Mouse (Mus musculus): ENCODE data around the gene Pde5a. TPM values are rescaled to one million over a fixed set of nuclear protein-coding genes. Genes with fewer than 3 reads are reported as not detected.

The Pde5a gene
- polyA plus RNA-seq, 1 experiment from 2014 or later: 1.5 TPM

DNA sequence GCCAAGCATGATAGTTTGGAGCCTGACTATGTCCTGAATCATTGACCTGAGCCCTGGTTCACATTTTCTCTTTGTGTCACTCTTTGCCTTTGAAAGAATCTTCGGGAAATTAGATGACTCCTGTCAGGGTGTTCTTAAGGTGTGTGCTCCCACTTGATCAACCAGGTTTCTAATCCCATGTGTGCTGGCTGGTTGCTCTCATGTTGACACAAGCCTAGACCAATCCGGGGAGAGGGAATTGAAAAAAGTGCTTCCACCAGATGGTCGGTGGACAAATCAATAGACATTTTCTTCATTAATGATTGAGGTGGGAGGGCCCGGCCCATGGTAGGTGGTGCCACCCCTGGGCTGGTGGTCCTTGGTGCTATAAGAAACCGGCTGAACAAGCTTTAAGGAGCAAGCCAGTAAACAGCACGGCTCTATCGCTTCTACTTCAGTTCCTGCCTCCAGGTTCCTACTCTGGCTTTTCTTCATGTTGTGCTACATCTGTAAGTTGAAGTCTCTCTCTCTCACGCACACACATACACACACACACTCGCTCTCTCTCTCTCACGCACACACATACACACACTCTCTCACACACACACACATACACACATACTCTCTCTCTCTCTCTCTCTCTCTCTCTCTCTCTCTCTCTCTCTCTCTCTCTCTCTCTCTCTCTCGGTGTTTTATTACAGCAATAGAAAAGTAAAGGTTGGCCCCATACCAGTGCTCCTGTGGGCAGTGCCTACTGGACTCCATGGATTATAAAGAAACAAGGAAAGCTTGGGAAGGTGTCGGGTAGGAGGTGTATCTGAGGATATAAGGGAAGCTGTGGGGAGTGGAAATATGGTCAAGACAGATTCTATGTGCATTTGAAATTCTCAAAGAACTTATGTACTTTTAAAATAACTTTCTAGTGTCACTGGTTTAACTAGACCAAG, 132.1 kb downstream of the Pde5a start:
- no peaks in the 10 kb centered on the region for H3K4me1 ChIP-seq (replicated peaks)
- no peak overlapping the region for H3K4me2 ChIP-seq
- WGBS (ENCODE audit: insufficient replicate concordance): 68% methylated on average over 12 of the region's 12 CpGs
- ATAC-seq (ENCODE audit: low read depth): no peak
- H3K36me3 ChIP-seq: no peaks in the 10 kb centered on the region
- H3K27ac ChIP-seq: no peak overlapping the region
- no peak overlapping the region for H3K4me3 ChIP-seq (replicated peaks)
- H3K9me3 ChIP-seq (replicated peaks): no peaks in the 10 kb centered on the region
- no peaks in the 10 kb centered on the region for H3K27me3 ChIP-seq
- no peak for DNase-seq
- no peak overlapping the region for H3K9ac ChIP-seq

DNA sequence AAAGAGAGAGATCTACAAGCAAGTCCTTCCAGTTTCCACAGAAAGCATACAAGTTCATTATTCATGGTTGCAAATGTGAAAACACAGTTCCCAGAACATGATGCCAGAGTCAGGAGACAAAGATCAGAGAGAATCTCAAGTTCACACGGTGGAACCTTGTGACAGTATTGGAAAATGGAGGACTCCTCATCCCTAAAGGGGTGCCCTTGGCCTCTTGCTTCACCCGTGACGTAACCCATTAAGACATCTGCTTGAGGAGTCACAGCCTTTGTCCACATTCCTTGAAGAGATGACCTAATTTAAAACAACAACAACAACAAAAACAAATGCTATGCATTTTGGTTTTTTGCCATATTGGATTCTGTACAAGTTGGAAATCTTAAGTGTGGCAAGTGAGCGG, 136.3 kb downstream of the Pde5a start:
- no peaks in the 10 kb centered on the region for H3K9me3 ChIP-seq (replicated peaks)
- H3K4me2 ChIP-seq: no peak overlapping the region
- no peaks in the 10 kb centered on the region for H3K4me1 ChIP-seq (replicated peaks)
- whole genome bisulfite sequencing (ENCODE audit: insufficient replicate concordance): 70% methylated on average over 4 of the region's 4 CpGs
- H3K9ac ChIP-seq: no peak overlapping the region
- no peak for ATAC-seq (ENCODE audit: low read depth)
- H3K4me3 ChIP-seq (replicated peaks): no peak overlapping the region
- no peaks in the 10 kb centered on the region for H3K36me3 ChIP-seq
- DNase-seq: no peak
- H3K27me3 ChIP-seq: no peaks in the 10 kb centered on the region
- no peak overlapping the region for H3K27ac ChIP-seq

DNA sequence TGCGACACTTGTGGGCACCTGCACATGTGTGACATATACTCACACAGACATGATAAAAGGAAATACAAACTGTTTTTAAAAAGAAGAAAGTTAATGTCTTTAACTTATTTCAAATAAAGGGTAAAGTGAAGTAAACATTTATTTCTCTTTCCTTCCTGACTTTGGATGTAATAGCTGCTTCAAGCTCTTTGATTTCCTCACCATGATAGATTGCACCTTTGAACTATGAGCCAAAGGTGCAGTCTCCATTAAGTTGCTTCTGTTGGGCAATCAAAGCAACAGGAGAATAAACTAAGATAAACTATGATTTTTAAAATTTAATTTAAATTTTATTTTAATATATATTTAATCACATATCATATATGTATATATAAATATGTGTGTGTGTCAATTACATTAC, 139.5 kb downstream of the Pde5a start:
- Histone ChIP-seq H3K9ac (no peak overlapping the region), H3K36me3 (no peaks in the 10 kb centered on the region), H3K4me3 (replicated peaks) (no peak overlapping the region), H3K9me3 (replicated peaks) (no peaks in the 10 kb centered on the region), H3K4me1 (replicated peaks) (no peaks in the 10 kb centered on the region), H3K4me2 (no peak overlapping the region), H3K27ac (no peak overlapping the region), H3K27me3 (no peaks in the 10 kb centered on the region)
- 81% methylated on average over 1 of the region's 1 CpGs for WGBS (ENCODE audit: insufficient replicate concordance)
- ATAC-seq (ENCODE audit: low read depth) (no peak), DNase-seq (no peak)

DNA sequence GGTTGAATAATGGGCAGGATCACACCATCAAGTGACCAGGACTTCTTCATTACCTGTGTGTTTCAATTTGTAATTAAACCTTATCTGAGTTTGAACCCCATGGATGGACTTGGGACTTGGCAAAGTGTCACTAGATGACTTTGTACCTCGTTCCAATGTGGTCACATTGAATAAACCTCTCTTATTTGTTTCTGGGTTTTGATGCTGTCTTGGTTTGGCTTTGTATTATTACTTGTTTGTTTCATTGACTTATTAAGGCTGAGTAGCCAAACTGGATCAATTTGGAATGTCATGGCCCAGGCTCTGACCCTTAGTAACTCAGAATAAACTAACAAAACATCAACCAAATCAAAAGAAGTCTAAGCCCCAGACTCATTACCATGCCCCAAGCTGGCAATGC, 142.8 kb downstream of the Pde5a start:
- no peak overlapping the region for H3K4me2 ChIP-seq
- H3K9me3 ChIP-seq (replicated peaks): no peaks in the 10 kb centered on the region
- H3K4me1 ChIP-seq (replicated peaks): no peaks in the 10 kb centered on the region
- H3K27me3 ChIP-seq: no peaks in the 10 kb centered on the region
- H3K9ac ChIP-seq: no peak overlapping the region
- H3K36me3 ChIP-seq: no peaks in the 10 kb centered on the region
- 40% methylated on average over 1 of the region's 1 CpGs for WGBS (ENCODE audit: insufficient replicate concordance)
- no peak overlapping the region for H3K4me3 ChIP-seq (replicated peaks)
- ATAC-seq (ENCODE audit: low read depth): no peak
- no peak overlapping the region for H3K27ac ChIP-seq
- no peak for DNase-seq

DNA sequence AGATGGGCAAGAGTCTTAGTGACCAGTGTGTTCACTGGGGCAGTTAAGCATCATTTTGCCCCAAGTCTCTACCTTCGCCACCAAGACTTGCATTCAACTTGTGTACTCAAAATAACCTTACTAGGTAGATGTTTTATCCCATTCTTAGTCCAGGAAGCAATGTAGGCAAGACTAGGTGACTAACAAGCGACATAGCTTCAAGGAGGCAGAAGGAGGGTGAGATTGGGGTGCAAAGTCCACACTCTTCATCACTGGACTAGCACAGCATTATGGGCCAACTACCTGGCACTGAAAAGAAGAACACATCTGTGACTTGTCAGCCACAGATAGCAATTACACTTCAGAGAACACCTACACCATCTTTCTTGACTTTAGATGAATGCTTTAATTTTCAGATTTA, 148.1 kb downstream of the Pde5a start:
- no peak overlapping the region for H3K4me2 ChIP-seq
- ATAC-seq (ENCODE audit: low read depth) (no peak), DNase-seq (no peak)
- H3K4me3 ChIP-seq (replicated peaks): no peak overlapping the region
- no peak overlapping the region for H3K27ac ChIP-seq
- H3K27me3 ChIP-seq: no peaks in the 10 kb centered on the region
- H3K9ac ChIP-seq: no peak overlapping the region
- H3K4me1 ChIP-seq (replicated peaks): no peaks in the 10 kb centered on the region
- 68% methylated on average over 2 of the region's 2 CpGs for WGBS (ENCODE audit: insufficient replicate concordance)
- no peaks in the 10 kb centered on the region for H3K9me3 ChIP-seq (replicated peaks)
- H3K36me3 ChIP-seq: no peaks in the 10 kb centered on the region

DNA sequence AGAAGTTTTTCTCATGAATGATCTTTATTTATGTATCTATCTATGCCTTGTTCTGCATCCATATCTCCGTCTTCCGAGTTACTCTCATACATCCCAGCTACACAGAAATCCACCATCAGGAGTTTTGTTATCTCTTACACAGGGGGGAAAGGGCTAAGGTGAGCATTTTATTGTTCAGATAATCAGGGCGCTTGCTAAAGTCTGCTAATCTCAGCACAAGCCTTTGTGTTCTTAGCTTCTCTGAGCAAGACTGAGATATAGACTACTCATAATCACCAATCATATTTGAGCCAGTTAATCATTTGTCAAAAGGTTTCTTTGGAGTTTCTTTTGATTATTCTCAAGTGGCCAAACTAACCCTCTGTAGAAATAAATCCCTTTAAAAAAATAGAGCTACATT, 148.8 kb downstream of the Pde5a start:
- H3K36me3 ChIP-seq: no peaks in the 10 kb centered on the region
- no peak overlapping the region for H3K9ac ChIP-seq
- H3K9me3 ChIP-seq (replicated peaks): no peaks in the 10 kb centered on the region
- DNase-seq: no peak
- no peaks in the 10 kb centered on the region for H3K27me3 ChIP-seq
- H3K4me1 ChIP-seq (replicated peaks): no peaks in the 10 kb centered on the region
- no peak for ATAC-seq (ENCODE audit: low read depth)
- 68% methylated on average over 3 of the region's 3 CpGs for WGBS (ENCODE audit: insufficient replicate concordance)
- H3K4me2 ChIP-seq: no peak overlapping the region
- H3K4me3 ChIP-seq (replicated peaks): no peak overlapping the region
- H3K27ac ChIP-seq: no peak overlapping the region

DNA sequence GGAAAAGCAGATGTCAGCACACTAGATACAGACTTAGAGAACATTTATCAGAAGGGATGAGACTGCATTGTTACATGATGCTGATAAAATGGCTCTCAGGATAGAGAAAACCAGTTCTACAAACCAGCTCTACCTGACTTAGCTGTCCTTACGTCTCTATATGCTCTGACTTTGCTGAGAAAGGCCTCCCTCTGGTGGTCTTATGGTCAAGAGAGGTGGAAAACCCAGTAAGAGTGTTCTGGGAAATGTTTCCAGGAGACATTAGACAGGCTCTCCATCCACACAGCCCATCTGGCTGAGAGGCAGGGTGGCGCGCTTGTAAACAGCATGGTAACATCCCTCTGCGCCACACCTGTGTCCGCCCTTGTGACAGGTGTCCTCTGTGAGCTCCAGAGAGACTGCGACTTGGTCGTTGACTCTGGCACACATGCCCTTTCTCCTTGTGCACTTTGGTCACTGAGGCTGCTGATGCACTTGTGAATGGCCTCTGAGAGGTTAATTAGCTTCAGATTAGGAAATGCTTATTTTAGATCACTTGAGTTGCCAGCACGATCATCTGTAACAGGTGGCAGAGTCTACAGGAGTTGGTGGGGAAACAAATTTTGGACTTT, 150.1 kb downstream of the Pde5a start:
- Histone ChIP-seq H3K4me1 (replicated peaks) (no peaks in the 10 kb centered on the region), H3K4me3 (replicated peaks) (no peak overlapping the region), H3K4me2 (no peak overlapping the region), H3K36me3 (no peaks in the 10 kb centered on the region), H3K27me3 (no peaks in the 10 kb centered on the region), H3K9me3 (replicated peaks) (no peaks in the 10 kb centered on the region), H3K27ac (no peak overlapping the region), H3K9ac (no peak overlapping the region)
- DNase-seq: no peak
- no peak for ATAC-seq (ENCODE audit: low read depth)
- WGBS (ENCODE audit: insufficient replicate concordance): 77% methylated on average over 8 of the region's 8 CpGs

DNA sequence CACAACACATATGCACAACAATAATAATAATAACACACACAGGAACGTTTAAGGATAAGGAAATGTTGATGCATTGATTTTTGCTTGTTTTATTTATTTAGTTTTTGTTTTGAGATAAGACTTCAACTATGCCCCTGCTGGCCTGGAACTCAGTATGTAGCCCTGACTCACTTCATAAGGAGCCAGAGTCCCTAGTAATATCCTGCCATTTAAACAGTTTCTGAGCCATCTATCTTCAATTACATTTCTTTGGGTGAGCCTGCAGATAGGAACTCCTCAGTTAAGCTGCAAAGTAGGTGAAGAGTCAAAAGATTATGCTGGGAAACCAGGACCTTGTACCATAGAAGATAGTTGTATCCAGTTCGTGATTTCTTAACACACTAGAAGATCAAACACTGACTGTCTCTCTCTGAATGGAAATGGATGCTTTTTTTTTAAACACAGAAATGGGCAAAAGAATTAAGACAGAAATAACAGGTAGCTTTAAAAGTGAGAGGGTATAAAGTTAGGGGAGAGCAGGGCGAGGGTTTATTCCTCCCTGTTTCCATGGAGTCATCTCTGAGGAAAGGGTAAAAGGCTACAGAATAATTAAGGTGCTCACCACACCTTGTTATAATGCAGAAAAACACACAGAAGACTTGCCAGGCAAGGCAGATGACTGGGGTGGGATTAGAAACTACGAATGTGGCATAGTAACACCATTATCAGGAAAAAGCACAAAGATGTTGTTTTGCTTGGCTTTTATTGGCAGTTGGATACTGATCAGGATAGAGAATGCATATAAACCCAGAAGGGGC, 159.0 kb downstream of the Pde5a start:
- Histone ChIP-seq H3K9me3 (replicated peaks) (no peaks in the 10 kb centered on the region), H3K27me3 (no peaks in the 10 kb centered on the region), H3K4me1 (replicated peaks) (no peaks in the 10 kb centered on the region), H3K4me3 (replicated peaks) (no peak overlapping the region), H3K4me2 (no peak overlapping the region), H3K36me3 (no peaks in the 10 kb centered on the region), H3K27ac (no peak overlapping the region), H3K9ac (no peak overlapping the region)
- ATAC-seq (ENCODE audit: low read depth) (no peak), DNase-seq (no peak)
- WGBS (ENCODE audit: insufficient replicate concordance): 50% methylated on average over 4 of the region's 4 CpGs

DNA sequence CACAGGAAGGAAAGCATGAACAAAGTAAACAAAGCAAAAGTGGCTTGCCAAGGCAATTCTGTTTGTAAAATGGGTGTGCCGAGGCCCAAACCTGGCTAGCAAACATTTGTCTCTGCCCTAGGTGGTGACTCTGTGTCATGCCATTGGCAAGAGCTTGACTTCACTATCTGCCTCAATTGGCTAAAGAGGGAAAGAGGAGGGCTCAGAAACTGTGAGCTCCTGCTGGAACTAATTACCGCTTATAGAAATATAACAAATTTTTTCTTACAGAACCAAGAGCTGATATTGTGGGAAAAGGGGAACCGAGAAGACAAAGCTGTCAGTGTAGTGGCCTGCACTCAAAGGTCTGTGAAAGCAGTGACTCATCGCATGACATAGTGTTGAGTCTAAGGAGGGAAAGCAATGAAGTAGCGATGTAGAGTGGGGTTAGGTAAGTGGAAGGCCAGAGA, 159.6 kb downstream of the Pde5a start:
- ATAC-seq (ENCODE audit: low read depth) (no peak), DNase-seq (no peak)
- Histone ChIP-seq H3K9ac (no peak overlapping the region), H3K4me3 (replicated peaks) (no peak overlapping the region), H3K36me3 (no peaks in the 10 kb centered on the region), H3K4me2 (no peak overlapping the region), H3K27ac (no peak overlapping the region), H3K9me3 (replicated peaks) (no peaks in the 10 kb centered on the region), H3K27me3 (no peaks in the 10 kb centered on the region), H3K4me1 (replicated peaks) (no peaks in the 10 kb centered on the region)
- 61% methylated on average over 5 of the region's 5 CpGs for WGBS (ENCODE audit: insufficient replicate concordance)

DNA sequence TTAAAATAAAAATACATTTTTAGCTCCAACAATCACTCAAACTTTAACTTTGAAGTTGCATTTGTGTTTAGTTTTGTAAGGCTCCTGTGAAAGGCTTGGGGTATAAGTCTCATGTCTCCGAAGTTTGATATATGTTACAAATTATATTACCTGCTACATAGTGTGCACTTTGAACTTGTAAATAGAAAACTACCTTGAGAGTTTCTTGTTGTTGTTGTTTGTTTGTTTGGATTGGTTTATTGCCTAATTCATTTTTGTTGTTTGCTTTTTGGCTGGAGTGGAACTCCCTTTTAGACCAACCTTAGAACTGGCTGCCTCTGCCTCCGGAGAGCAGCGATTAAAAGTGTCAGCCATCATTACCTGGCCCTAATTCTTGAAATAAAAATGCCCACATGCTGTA, 166.0 kb downstream of the Pde5a start, which contains the start of gene Fabp2:
Gene Fabp2, plus strand, starts transcription at position 301 of the 400 bp plus-strand sequence.
- Histone ChIP-seq H3K4me2 (no peak within 1 kb of the TSS), H3K27me3 (no peaks in the 10 kb centered on the region), H3K9me3 (replicated peaks) (no peaks in the 10 kb centered on the region), H3K4me1 (replicated peaks) (no peaks in the 10 kb centered on the region), H3K4me3 (replicated peaks) (no peak within 1 kb of the TSS), H3K36me3 (no peaks in the 10 kb centered on the region), H3K9ac (no peak within 1 kb of the TSS), H3K27ac (no peak within 1 kb of the TSS)
- DNase-seq (no peak), ATAC-seq (ENCODE audit: low read depth) (no peak)
- WGBS (ENCODE audit: insufficient replicate concordance): 77% methylated on average over 3 of the region's 3 CpGs

DNA sequence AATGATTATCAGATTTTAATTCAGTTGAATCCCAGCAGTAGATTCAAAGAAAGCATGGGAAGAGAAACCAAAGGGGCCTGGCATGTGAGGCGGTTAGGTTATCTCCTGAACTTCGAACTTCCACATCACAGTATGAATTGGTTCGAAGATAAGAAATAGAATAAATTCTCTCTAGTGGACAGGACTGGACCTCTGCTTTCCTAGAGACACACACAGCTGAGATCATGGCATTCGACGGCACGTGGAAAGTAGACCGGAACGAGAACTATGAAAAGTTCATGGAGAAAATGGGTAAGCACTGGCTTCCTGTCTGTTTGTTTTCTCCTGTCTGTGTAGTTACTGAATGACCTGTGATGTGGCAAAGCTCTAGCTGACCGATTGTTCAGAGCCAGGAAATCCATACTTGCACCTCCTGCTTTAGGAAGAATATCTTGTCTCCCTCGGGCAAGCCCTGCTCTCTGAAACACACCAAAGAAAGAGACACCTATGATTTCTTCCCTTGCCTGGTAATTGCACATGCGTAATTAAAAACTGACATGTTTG, 166.5 kb downstream of the Pde5a start:
- Histone ChIP-seq H3K9ac (no peak overlapping the region), H3K27me3 (no peaks in the 10 kb centered on the region), H3K27ac (no peak overlapping the region), H3K9me3 (replicated peaks) (no peaks in the 10 kb centered on the region), H3K4me2 (no peak overlapping the region), H3K4me3 (replicated peaks) (no peak overlapping the region), H3K4me1 (replicated peaks) (no peaks in the 10 kb centered on the region), H3K36me3 (no peaks in the 10 kb centered on the region)
- 63% methylated on average over 11 of the region's 11 CpGs for WGBS (ENCODE audit: insufficient replicate concordance)
- ATAC-seq (ENCODE audit: low read depth): no peak
- no peak for DNase-seq

Measured in liver, embryonic 13.5 days (tissue).